Mouse (Mus musculus) heart, embryonic 15.5 days (tissue): Measurements from ENCODE around the gene Fyn. TPM values are rescaled to one million over a fixed set of nuclear protein-coding genes. Genes with fewer than 3 reads are reported as not detected.
A peak's percentile ranks its signal among the peaks of the same experiment; 100 is the strongest.

ENCODE experiments used
- ATAC-seq: fragments of 200-750 bp; cut with Nextera tagmentation; replicated peaks from 2 replicates; pipeline ENCODE4 v1.8.0; 2017; ENCODE audit warnings: low read depth, moderate TSS enrichment; ENCODE audit not compliant: insufficient number of reproducible peaks, insufficient read depth, low FRiP score
- H3K27ac ChIP-seq: fragments of 300-500 bp; sonication (generic); 2 replicates; pipeline ENCODE4 v1.5.1; 2015; ENCODE audit warnings: mild to moderate bottlenecking, inconsistent platforms
- H3K27me3 ChIP-seq: fragments of 300-500 bp; sonication (generic); 2 replicates; pipeline ENCODE4 v1.6.1; 2015; ENCODE audit warnings: inconsistent platforms
- H3K36me3 ChIP-seq: fragments of 300-500 bp; sonication (generic); 2 replicates; pipeline ENCODE4 v1.6.1; 2015; ENCODE audit warnings: mild to moderate bottlenecking, inconsistent platforms
- H3K4me1 ChIP-seq: fragments of 300-500 bp; sonication (generic); replicated peaks from 2 replicates; pipeline ENCODE4 v1.6.1; 2015; ENCODE audit warnings: inconsistent platforms
- H3K4me2 ChIP-seq: fragments of 300-500 bp; sonication (generic); 2 replicates; pipeline ENCODE4 v1.6.1; 2015; ENCODE audit warnings: inconsistent platforms, mild to moderate bottlenecking, moderate library complexity
- H3K4me3 ChIP-seq: fragments of 300-500 bp; sonication (generic); 2 replicates; pipeline ENCODE4 v1.5.1; 2015; ENCODE audit warnings: mild to moderate bottlenecking, inconsistent platforms
- H3K9ac ChIP-seq: fragments of 300-500 bp; sonication (generic); 2 replicates; pipeline ENCODE4 v1.6.1; 2015; ENCODE audit warnings: mild to moderate bottlenecking, inconsistent platforms
- H3K9me3 ChIP-seq: fragments of 300-500 bp; sonication (generic); replicated peaks from 2 replicates; pipeline ENCODE4 v1.6.1; 2016; ENCODE audit warnings: inconsistent platforms
- WGBS: fragments of 180-500 bp; shearing (Covaris S2); methylation state at CpG from one replicate; pipeline ENCODE4 v1.1.7; 2015; ENCODE audit warnings: mixed read lengths; 5-methylcytosine and 5-hydroxymethylcytosine counted together
- polyA plus RNA-seq: library from polyadenylated mRNA; unstranded; fragments of >200 nt; fragmentation: Nextera tagmentation; extraction: Ambion mirVana; gene quantifications from 2 replicates; pipeline ENCODE4 v1.2.1, GENCODE M21; 2015

Gene Fyn
- polyA plus RNA-seq, 1 experiment from 2014 or later = 12.7 TPM

DNA sequence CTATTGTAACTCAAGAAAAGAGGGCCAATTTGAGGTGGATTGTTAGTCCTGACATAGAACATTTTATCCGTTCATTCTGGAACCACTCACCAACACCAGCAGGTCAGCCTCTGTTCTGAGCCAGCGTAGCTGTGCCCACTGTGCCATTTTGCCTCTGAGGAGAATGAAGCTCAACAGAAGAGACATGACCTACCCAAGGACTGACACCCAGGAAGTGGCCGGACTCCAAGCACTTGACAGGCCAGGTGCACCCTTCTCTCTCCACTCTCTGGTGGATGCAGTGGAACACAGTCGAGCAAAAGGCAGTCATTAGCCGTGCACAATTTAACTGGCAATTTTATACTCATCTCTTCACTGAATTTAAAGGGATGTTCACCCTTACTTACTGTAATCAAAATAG lies 31.5 kb downstream of the Fyn start:
- Histone ChIP-seq H3K4me3 (no peak overlapping the region), H3K36me3 (peaks cover 5% of the 10 kb centered on the region; the same call in 1 of the 2 replicates), H3K4me1 (peaks cover 20% of the 10 kb centered on the region), H3K9ac (no peak overlapping the region), H3K27me3 (no peaks in the 10 kb centered on the region), H3K27ac (no peak overlapping the region), H3K4me2 (no peak overlapping the region), H3K9me3 (peaks cover 4% of the 10 kb centered on the region; the same call in 1 of the 2 replicates)
- ATAC-seq = no peak
- 91% methylated on average over 5 of the region's 5 CpGs for WGBS

- Histone ChIP-seq H3K27ac (no peak overlapping the region), H3K9ac (no peak overlapping the region), H3K4me2 (no peak overlapping the region), H3K36me3 (peaks cover 4% of the 10 kb centered on the region; the same call in 1 of the 2 replicates), H3K4me3 (no peak overlapping the region), H3K27me3 (no peaks in the 10 kb centered on the region), H3K9me3 (peaks cover 4% of the 10 kb centered on the region; the same call in 1 of the 2 replicates), H3K4me1 (peaks cover 41% of the 10 kb centered on the region)
- ATAC-seq = no peak
- 75% methylated on average over 6 of the region's 6 CpGs for WGBS
Measured at GRCm38 (mm10) chr10:39402487-39402886, 33.8 kb downstream of the Fyn start.

GRCm38 (mm10) chr10:39403706-39404105 lies 35.1 kb downstream of the Fyn start:
- WGBS = 75% methylated on average over 6 of the region's 6 CpGs
- Histone ChIP-seq H3K9me3 (peaks cover 4% of the 10 kb centered on the region; the same call in 1 of the 2 replicates), H3K4me1 (peaks cover 44% of the 10 kb centered on the region), H3K4me2 (no peak overlapping the region), H3K9ac (no peak overlapping the region), H3K27ac (no peak overlapping the region; the same call in 1 of the 2 replicates), H3K27me3 (no peaks in the 10 kb centered on the region), H3K4me3 (no peak overlapping the region), H3K36me3 (peaks cover 4% of the 10 kb centered on the region; the same call in 1 of the 2 replicates)
- 0 out of 2 replicates have a peak, but pooled peaks have one; percentile 12 for ATAC-seq

DNA sequence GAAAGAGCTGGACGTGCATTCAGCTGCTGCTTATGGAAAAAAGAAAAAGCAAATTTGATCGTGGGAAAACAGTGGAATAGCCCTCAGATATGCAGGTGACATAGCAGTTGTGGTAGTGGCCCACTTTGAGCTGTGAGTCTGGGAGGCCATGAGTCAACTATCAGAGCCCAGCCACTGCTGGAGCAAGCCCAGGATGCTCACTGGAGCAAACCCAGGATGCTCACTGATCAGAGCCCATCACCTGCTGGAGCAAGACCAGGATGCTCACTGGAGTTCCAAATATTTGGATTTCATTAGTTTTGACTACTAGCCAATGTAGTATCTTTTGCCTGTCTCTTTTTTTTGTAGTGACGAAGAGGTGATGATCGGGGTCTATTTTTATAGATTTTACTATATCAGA lies 35.5 kb downstream of the Fyn start:
- Histone ChIP-seq H3K9me3 (peaks cover 4% of the 10 kb centered on the region; the same call in 1 of the 2 replicates), H3K36me3 (peaks cover 4% of the 10 kb centered on the region; the same call in 1 of the 2 replicates), H3K27ac (no peak overlapping the region; the same call in 1 of the 2 replicates), H3K4me3 (no peak overlapping the region), H3K27me3 (no peaks in the 10 kb centered on the region), H3K4me1 (peaks cover 46% of the 10 kb centered on the region), H3K4me2 (no peak overlapping the region), H3K9ac (no peak overlapping the region)
- WGBS = 82% methylated on average over 4 of the region's 4 CpGs
- ATAC-seq = no peak

GRCm38 (mm10) chr10:39405982-39406797 lies 37.5 kb downstream of the Fyn start:
- 46% methylated on average over 10 of the region's 10 CpGs for WGBS
- Histone ChIP-seq H3K4me1 (peaks cover 58% of the 10 kb centered on the region), H3K27me3 (no peaks in the 10 kb centered on the region), H3K4me3 (no peak overlapping the region), H3K27ac (peak overlapping the region; percentile 43), H3K36me3 (peaks cover 4% of the 10 kb centered on the region; the same call in 1 of the 2 replicates), H3K4me2 (peak overlapping the region; percentile 6; the same call in 1 of the 2 replicates), H3K9me3 (peaks cover 4% of the 10 kb centered on the region; the same call in 1 of the 2 replicates), H3K9ac (no peak overlapping the region)
- no peak; the same call in 1 of the 2 replicates for ATAC-seq

GRCm38 (mm10) chr10:39406798-39407189 lies 38.1 kb downstream of the Fyn start:
- no peak overlapping the region for H3K9ac ChIP-seq
- peaks cover 62% of the 10 kb centered on the region for H3K4me1 ChIP-seq
- H3K36me3 ChIP-seq = peaks cover 4% of the 10 kb centered on the region; the same call in 1 of the 2 replicates
- WGBS = 19% methylated on average over 7 of the region's 7 CpGs
- H3K4me2 ChIP-seq = peak overlapping the region; percentile 6; the same call in 1 of the 2 replicates
- no peak overlapping the region for H3K4me3 ChIP-seq
- no peaks in the 10 kb centered on the region for H3K27me3 ChIP-seq
- peaks cover 4% of the 10 kb centered on the region; the same call in 1 of the 2 replicates for H3K9me3 ChIP-seq
- H3K27ac ChIP-seq = peak overlapping the region; percentile 43; the same call in 1 of the 2 replicates
- ATAC-seq = no peak

- no peak overlapping the region for H3K27ac ChIP-seq
- H3K4me2 ChIP-seq = no peak overlapping the region
- 96% methylated on average over 2 of the region's 2 CpGs for WGBS
- no peak overlapping the region for H3K9ac ChIP-seq
- ATAC-seq = no peak
- peaks cover 4% of the 10 kb centered on the region; the same call in 1 of the 2 replicates for H3K36me3 ChIP-seq
- no peaks in the 10 kb centered on the region for H3K27me3 ChIP-seq
- peaks cover 70% of the 10 kb centered on the region for H3K4me1 ChIP-seq
- peaks cover 4% of the 10 kb centered on the region; the same call in 1 of the 2 replicates for H3K9me3 ChIP-seq
- H3K4me3 ChIP-seq = no peak overlapping the region
Measured at GRCm38 (mm10) chr10:39407553-39407952, 38.9 kb downstream of the Fyn start.

- no peak overlapping the region for H3K9ac ChIP-seq
- no peak overlapping the region for H3K4me3 ChIP-seq
- H3K4me1 ChIP-seq = peaks cover 68% of the 10 kb centered on the region
- 56% methylated on average over 7 of the region's 7 CpGs for WGBS
- H3K9me3 ChIP-seq = no peaks in the 10 kb centered on the region
- ATAC-seq = no peak
- H3K27me3 ChIP-seq = no peaks in the 10 kb centered on the region
- no peaks in the 10 kb centered on the region for H3K36me3 ChIP-seq
- H3K27ac ChIP-seq = no peak overlapping the region
- no peak overlapping the region for H3K4me2 ChIP-seq
Measured at GRCm38 (mm10) chr10:39409602-39410001, 40.9 kb downstream of the Fyn start.

DNA sequence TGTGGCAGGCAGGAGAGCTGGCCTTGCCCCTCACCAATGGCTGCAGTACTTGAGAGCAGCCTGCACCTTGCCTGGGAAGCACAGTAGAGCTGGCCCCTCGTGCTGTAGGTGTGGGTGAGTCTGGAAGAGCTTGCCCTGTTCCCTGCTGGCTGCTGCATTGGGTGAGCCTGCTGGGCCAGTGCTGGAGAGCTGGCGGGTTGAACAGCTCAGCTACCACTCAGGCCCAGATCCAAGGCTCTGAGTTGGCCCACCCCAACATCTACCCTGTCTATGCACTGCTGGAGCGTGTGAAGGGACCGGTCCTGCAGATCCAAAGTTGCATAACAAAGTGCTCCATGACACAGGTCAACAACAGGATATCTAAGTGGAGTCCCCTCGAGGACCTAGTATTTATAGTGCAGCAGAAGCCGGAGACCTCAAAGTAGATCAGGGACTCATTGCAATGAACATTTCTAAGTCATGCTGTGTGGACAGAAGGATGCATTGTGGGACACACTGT lies 41.5 kb downstream of the Fyn start:
- H3K9ac ChIP-seq = no peak overlapping the region
- H3K4me3 ChIP-seq = no peak overlapping the region
- H3K36me3 ChIP-seq = no peaks in the 10 kb centered on the region
- H3K9me3 ChIP-seq = no peaks in the 10 kb centered on the region
- H3K4me2 ChIP-seq = no peak overlapping the region
- peak overlapping the region; percentile 12; the same call in 1 of the 2 replicates for H3K27ac ChIP-seq
- peaks cover 62% of the 10 kb centered on the region for H3K4me1 ChIP-seq
- no peaks in the 10 kb centered on the region for H3K27me3 ChIP-seq
- ATAC-seq = 0 out of 2 replicates have a peak, but pooled peaks have one; percentile 13
- 51% methylated on average over 6 of the region's 6 CpGs for WGBS

DNA sequence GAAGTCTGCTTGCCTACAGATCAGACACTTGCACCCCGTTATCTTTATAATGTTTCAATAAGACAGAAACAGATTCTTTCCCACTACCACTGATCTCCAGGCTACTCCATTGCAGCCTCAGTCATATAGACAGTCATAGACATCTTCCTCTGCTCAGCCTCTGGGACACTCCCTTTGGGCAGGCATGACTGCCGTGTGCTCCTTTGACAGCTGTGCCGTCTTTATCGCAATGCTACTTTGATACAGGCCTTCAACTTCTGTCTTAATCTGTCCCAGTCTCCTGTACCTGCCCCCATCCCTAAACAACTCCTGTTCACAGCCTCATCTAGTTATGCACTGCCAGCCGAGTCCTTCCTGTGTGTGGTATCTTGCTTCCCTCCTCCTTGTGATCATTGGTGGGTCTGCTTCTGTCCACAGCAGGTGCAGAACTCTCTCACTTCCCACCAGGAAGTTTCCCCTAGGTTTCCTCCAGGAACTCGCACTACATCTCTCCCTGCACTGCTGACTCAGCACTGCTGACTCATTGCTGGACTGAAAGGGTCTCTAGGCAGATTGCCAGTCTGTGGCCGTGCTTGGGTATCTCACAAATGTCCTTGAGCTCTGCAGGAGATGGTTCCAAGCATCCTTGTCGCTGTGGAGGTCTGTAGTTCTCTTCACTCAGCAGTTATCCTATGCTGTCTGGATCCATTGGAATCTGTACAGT lies 43.4 kb downstream of the Fyn start:
- no peaks in the 10 kb centered on the region for H3K36me3 ChIP-seq
- H3K9me3 ChIP-seq = no peaks in the 10 kb centered on the region
- H3K27me3 ChIP-seq = no peaks in the 10 kb centered on the region
- no peak overlapping the region for H3K4me2 ChIP-seq
- no peak overlapping the region for H3K9ac ChIP-seq
- WGBS = 45% methylated on average over 8 of the region's 8 CpGs
- peaks cover 52% of the 10 kb centered on the region for H3K4me1 ChIP-seq
- no peak overlapping the region for H3K4me3 ChIP-seq
- H3K27ac ChIP-seq = no peak overlapping the region
- no peak for ATAC-seq
